Mouse (Mus musculus): Measurements from ENCODE around the gene Plekhb2. TPM values are rescaled to one million over a fixed set of nuclear protein-coding genes. Genes with fewer than 3 reads are reported as not detected.

Gene Plekhb2
- polyA plus RNA-seq (2012; rRNA removed) (2.9 and 4.0 TPM in 2 replicates), polyA plus RNA-seq (2014; fragmentation: Nextera tagmentation; extraction: Ambion mirVana) (8.0 and 8.1 TPM in 2 replicates)

DNA sequence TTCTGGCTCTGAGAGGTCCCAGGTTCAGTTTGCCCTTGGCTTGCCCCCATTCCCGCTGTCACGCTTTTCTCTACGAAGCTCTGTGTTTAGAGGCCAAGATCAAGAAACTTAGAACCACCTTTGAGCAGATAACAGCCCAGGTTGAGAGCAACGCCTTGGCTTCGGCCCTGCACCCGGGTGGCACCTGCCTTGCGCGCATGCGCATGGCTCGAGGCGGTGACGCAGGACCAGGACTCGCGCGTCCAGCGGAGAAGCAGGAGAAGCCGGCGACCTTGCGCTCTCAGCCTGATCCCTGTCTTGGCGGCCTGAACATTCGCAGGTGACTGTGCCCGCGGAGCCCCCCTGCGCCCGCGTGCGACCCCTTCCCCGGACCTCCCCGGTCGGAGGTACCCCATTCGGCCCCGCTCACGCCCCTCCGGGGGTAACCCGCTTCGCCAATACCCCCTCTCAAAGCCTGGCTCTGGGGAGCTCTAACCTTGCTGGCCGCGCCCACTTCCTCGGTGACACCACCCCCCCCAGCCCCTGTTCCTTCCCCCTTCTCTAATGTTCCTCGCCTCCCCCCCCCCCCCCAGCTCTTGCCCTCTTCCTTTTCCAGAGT, at the start of gene Plekhb2:
Plekhb2 (plus strand) TSS at position 232 of the 598 bp plus-strand sequence.
- no peaks in the 10 kb centered on the region for H3K36me3 ChIP-seq (replicated peaks; ENCODE audit: control insufficient read depth, insufficient read depth, low read depth)
- ATAC-seq (ENCODE audit: insufficient read depth): peak; percentile 95
- peak within 1 kb of the TSS; percentile 90 for H3K4me2 ChIP-seq (ENCODE audit: low read depth)
- H3K27ac ChIP-seq: no peak within 1 kb of the TSS
- WGBS (ENCODE audit: insufficient replicate concordance): under 1% methylated on average over 37 of the region's 40 CpGs
- peak within 1 kb of the TSS; percentile 60 to 66 for H3K4me3 ChIP-seq (ENCODE audit: insufficient read depth in 1 of 2, low read depth in 2 of 2, low read length in 2 of 2)
- H3K4me1 ChIP-seq (replicated peaks; ENCODE audit: control insufficient read depth in 2 of 2, insufficient read depth in 2 of 2, low read length in 1 of 2): peaks cover 0 to 7% of the 10 kb centered on the region in 2 experiments; a peak in 2 of 4 replicates
- no peaks in the 10 kb centered on the region for H3K27me3 ChIP-seq (ENCODE audit: control insufficient read depth, insufficient read depth, low read length)
- no peaks in the 10 kb centered on the region for H3K9me3 ChIP-seq (ENCODE audit: control insufficient read depth, low read length)
- no peak for TF ChIP-seq CTCF (IDR thresholded peaks at IDR 0.05; ENCODE audit: low read depth)
- no peak for TF ChIP-seq EP300 (IDR thresholded peaks at IDR 0.05; ENCODE audit: low read depth)
- peak; percentile 54 to 75 (median 56) for DNase-seq (ENCODE audit: low read depth in 3 of 3, low spot score in 3 of 3)
- H3K9ac ChIP-seq (replicated peaks): peak within 1 kb of the TSS; percentile 83

- peak overlapping the region; percentile 61 to 67 for H3K4me3 ChIP-seq (ENCODE audit: insufficient read depth in 1 of 2, low read depth in 2 of 2, low read length in 2 of 2)
- H3K27me3 ChIP-seq (ENCODE audit: control insufficient read depth, insufficient read depth, low read length): no peaks in the 10 kb centered on the region
- peak overlapping the region; percentile 11; the same call in 1 of the 2 replicates for H3K9ac ChIP-seq (replicated peaks)
- peak overlapping the region; percentile 76 for H3K4me2 ChIP-seq (ENCODE audit: low read depth)
- WGBS (ENCODE audit: insufficient replicate concordance): under 1% methylated on average over 47 of the region's 47 CpGs
- DNase-seq (ENCODE audit: low read depth in 3 of 3, low spot score in 3 of 3) (peak; percentile 24 to 36 (median 27)), ATAC-seq (ENCODE audit: insufficient read depth) (peak; percentile 66)
- no peaks in the 10 kb centered on the region for H3K9me3 ChIP-seq (ENCODE audit: control insufficient read depth, low read length)
- TF ChIP-seq CTCF (IDR thresholded peaks at IDR 0.05; ENCODE audit: low read depth): no peak
- no peak for TF ChIP-seq EP300 (IDR thresholded peaks at IDR 0.05; ENCODE audit: low read depth)
- no peak overlapping the region for H3K27ac ChIP-seq
- H3K4me1 ChIP-seq (replicated peaks; ENCODE audit: control insufficient read depth in 2 of 2, insufficient read depth in 2 of 2, low read length in 1 of 2): peaks cover 0 to 7% of the 10 kb centered on the region in 2 experiments; a peak in 1 of 4 replicates
- H3K36me3 ChIP-seq (replicated peaks; ENCODE audit: control insufficient read depth, insufficient read depth, low read depth): no peaks in the 10 kb centered on the region
Measured at GRCm38 (mm10) chr1:34801616-34802289, 48.0 kb upstream of the Plekhb2 start.

GRCm38 (mm10) chr1:34802290-34802642, 47.5 kb upstream of the Plekhb2 start:
- Histone ChIP-seq H3K36me3 (replicated peaks; ENCODE audit: control insufficient read depth, insufficient read depth, low read depth) (no peaks in the 10 kb centered on the region), H3K9ac (replicated peaks) (no peak overlapping the region), H3K27me3 (ENCODE audit: control insufficient read depth, insufficient read depth, low read length) (no peaks in the 10 kb centered on the region), H3K9me3 (ENCODE audit: control insufficient read depth, low read length) (no peaks in the 10 kb centered on the region), H3K4me2 (ENCODE audit: low read depth) (peak overlapping the region; percentile 76), H3K27ac (no peak overlapping the region), H3K4me3 (ENCODE audit: insufficient read depth in 1 of 2, low read depth in 2 of 2, low read length in 2 of 2) (peak overlapping the region; percentile 61 to 67), H3K4me1 (replicated peaks; ENCODE audit: control insufficient read depth in 2 of 2, insufficient read depth in 2 of 2, low read length in 1 of 2) (peaks cover 0 to 7% of the 10 kb centered on the region in 2 experiments; a peak in 1 of 4 replicates)
- TF ChIP-seq EP300 (IDR thresholded peaks at IDR 0.05; ENCODE audit: low read depth): no peak
- no peak for TF ChIP-seq CTCF (IDR thresholded peaks at IDR 0.05; ENCODE audit: low read depth)
- ATAC-seq (ENCODE audit: insufficient read depth) (peak; percentile 21; the same call in 1 of the 2 replicates), DNase-seq (ENCODE audit: low read depth in 3 of 3, low spot score in 3 of 3) (no peak)
- WGBS (ENCODE audit: insufficient replicate concordance): 17% methylated on average over 7 of the region's 7 CpGs

DNA sequence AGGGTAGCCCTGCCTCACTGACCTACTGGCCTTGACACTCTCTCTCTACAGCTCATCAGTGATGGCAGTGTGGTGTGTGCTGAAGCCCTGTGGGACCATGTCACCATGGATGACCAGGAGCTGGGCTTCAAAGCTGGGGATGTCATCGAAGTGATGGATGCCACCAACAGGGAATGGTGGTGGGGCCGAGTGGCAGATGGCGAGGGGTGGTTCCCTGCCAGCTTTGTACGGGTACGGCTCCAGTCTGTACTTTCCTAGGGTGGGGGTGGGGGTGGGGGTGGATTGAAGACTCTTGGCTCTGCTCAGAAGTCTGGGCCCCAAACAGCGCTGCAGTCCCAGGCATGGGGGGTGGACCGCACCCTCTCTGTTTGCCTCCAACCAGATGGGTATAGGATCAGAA, 44.9 kb upstream of the Plekhb2 start:
- ATAC-seq (ENCODE audit: insufficient read depth) (no peak), DNase-seq (ENCODE audit: low read depth in 3 of 3, low spot score in 3 of 3) (no peak)
- Histone ChIP-seq H3K36me3 (replicated peaks; ENCODE audit: control insufficient read depth, insufficient read depth, low read depth) (no peaks in the 10 kb centered on the region), H3K9me3 (ENCODE audit: control insufficient read depth, low read length) (no peaks in the 10 kb centered on the region), H3K4me3 (ENCODE audit: insufficient read depth in 1 of 2, low read depth in 2 of 2, low read length in 2 of 2) (no peak overlapping the region), H3K27ac (no peak overlapping the region), H3K4me2 (ENCODE audit: low read depth) (no peak overlapping the region), H3K4me1 (replicated peaks; ENCODE audit: control insufficient read depth in 2 of 2, insufficient read depth in 2 of 2, low read length in 1 of 2) (peaks cover 0 to 7% of the 10 kb centered on the region in 2 experiments; a peak in 1 of 4 replicates), H3K27me3 (ENCODE audit: control insufficient read depth, insufficient read depth, low read length) (no peaks in the 10 kb centered on the region), H3K9ac (replicated peaks) (no peak overlapping the region)
- TF ChIP-seq EP300 (IDR thresholded peaks at IDR 0.05; ENCODE audit: low read depth) (no peak), CTCF (IDR thresholded peaks at IDR 0.05; ENCODE audit: low read depth) (no peak)
- WGBS (ENCODE audit: insufficient replicate concordance): 87% methylated on average over 7 of the region's 7 CpGs

DNA sequence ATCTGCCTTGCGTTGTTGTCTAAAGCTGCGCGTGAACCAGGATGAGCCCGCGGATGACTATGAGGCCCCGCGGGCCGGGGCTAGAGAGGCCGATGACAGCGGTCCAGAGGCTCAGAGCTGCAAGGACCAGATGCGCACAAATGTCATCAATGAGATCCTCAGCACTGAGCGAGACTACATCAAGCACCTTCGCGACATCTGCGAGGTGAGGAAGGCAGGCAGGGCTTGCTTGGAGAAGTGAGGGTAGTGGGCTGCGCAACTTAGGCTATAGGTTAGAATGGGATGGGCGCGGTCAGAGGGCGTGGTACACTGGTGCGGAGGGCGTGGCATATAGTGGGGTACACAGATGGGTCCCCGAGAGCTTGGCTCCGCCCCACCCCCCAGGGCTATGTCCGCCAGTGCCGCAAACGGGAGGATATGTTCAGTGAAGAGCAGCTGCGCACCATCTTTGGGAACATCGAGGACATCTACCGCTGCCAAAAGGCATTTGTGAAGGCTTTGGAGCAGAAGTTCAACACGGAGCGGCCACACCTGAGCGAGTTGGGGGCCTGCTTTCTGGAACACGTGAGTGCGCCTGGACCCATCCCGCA, 43.8 kb upstream of the Plekhb2 start:
- H3K27me3 ChIP-seq (ENCODE audit: control insufficient read depth, insufficient read depth, low read length): no peaks in the 10 kb centered on the region
- H3K9ac ChIP-seq (replicated peaks): no peak overlapping the region
- WGBS (ENCODE audit: insufficient replicate concordance): 42% methylated on average over 35 of the region's 35 CpGs
- no peak overlapping the region for H3K4me2 ChIP-seq (ENCODE audit: low read depth)
- H3K4me3 ChIP-seq (ENCODE audit: insufficient read depth in 1 of 2, low read depth in 2 of 2, low read length in 2 of 2): no peak overlapping the region
- TF ChIP-seq EP300 (IDR thresholded peaks at IDR 0.05; ENCODE audit: low read depth) (no peak), CTCF (IDR thresholded peaks at IDR 0.05; ENCODE audit: low read depth) (no peak)
- no peaks in the 10 kb centered on the region for H3K36me3 ChIP-seq (replicated peaks; ENCODE audit: control insufficient read depth, insufficient read depth, low read depth)
- DNase-seq (ENCODE audit: low read depth in 3 of 3, low spot score in 3 of 3) (no peak), ATAC-seq (ENCODE audit: insufficient read depth) (no peak)
- H3K27ac ChIP-seq: no peak overlapping the region
- peaks cover 0 to 6% of the 10 kb centered on the region in 2 experiments; a peak in 1 of 4 replicates for H3K4me1 ChIP-seq (replicated peaks; ENCODE audit: control insufficient read depth in 2 of 2, insufficient read depth in 2 of 2, low read length in 1 of 2)
- H3K9me3 ChIP-seq (ENCODE audit: control insufficient read depth, low read length): no peaks in the 10 kb centered on the region
